ENCODE assay signal across 9 mouse cellular contexts in the genomic region with DNA sequence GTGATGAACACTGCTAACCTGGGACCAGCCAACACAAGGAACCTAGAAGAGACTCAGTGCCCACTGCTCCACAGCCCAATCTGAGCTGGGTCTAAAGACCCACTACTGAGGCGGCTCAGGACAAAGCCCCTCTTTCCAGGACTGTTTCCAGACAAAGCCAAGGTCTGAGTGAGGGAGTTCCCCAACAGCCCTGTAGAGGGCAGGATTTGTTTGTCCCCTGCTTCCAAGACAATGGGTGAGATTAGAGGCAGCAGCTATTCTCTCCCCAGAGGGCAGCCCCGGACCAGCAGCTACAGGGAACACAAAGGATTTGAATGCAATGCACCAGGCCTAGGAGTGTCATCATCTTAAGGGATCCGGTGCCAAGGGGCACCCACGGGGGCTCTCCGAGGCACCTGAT. TPM values are rescaled to one million over a fixed set of nuclear protein-coding genes. Genes with fewer than 3 reads are reported as not detected.
DNase-seq lines count a peak whose midpoint lies in the region; ATAC-seq and TF ChIP-seq lines count a peak whose summit lies in the region.
"Had no signal": no experiment of that assay in that cellular context is flagged by ENCODE, and none has a peak within 500 bp of the region (broad histone marks: within the 10 kb centered on the region; RNA-seq: fewer than 3 reads in every experiment).

No protein-coding gene starts in this region.

- WGBS in embryonic facial prominence, embryonic 11.5 days, result 27% methylated on average over 5 of the region's 5 CpGs
- WGBS in stomach, postnatal 0 days, result 27% methylated on average over 5 of the region's 5 CpGs

- peak; percentile 41 for DNase-seq in gastrocnemius, postnatal 10 days
- DNase-seq in gastrocnemius, postnatal 4 days (ENCODE audit: low spot score in 2 of 2), result no peak
- peak; percentile 57 to 64 for DNase-seq in adrenal gland, adult 18-20 months (ENCODE audit: low spot score in 2 of 2)
- DNase-seq in embryonic facial prominence, embryonic 11.5 days (ENCODE audit: low spot score), result peak; percentile 81
- DNase-seq in heart, postnatal 10 days, result peak; percentile 81 to 85
- DNase-seq in kidney, postnatal 14 days, result peak; percentile 64
- DNase-seq in lung, postnatal 10 days, result peak; percentile 83
- DNase-seq in stomach, postnatal 0 days (ENCODE audit: low spot score), result peak; percentile 71

- H3K4me2 ChIP-seq in embryonic facial prominence, embryonic 11.5 days (ENCODE audit: low read depth, low read length), result no peak overlapping the region
- H3K4me2 ChIP-seq in stomach, postnatal 0 days (replicated peaks; ENCODE audit: low read depth), result no peak overlapping the region

- H3K27me3 ChIP-seq in embryonic facial prominence, embryonic 11.5 days (ENCODE audit: control insufficient read depth, insufficient read depth, low read length), result no peaks in the 10 kb centered on the region
- no peaks in the 10 kb centered on the region for H3K27me3 ChIP-seq in stomach, postnatal 0 days (ENCODE audit: control insufficient read depth, insufficient read depth, low read length)
- H3K27me3 ChIP-seq: Patski had no signal

- H3K4me1 ChIP-seq in embryonic facial prominence, embryonic 11.5 days (ENCODE audit: control insufficient read depth, insufficient read depth, low read length), result no peaks in the 10 kb centered on the region
- no peaks in the 10 kb centered on the region; the same call in 1 of the 2 replicates for H3K4me1 ChIP-seq in stomach, postnatal 0 days (replicated peaks; ENCODE audit: control insufficient read depth, insufficient read depth)

- H3K4me3 ChIP-seq in embryonic facial prominence, embryonic 11.5 days (ENCODE audit: low read depth, low read length), result no peak overlapping the region
- H3K4me3 ChIP-seq in stomach, postnatal 0 days (ENCODE audit: low read depth, low read length), result no peak overlapping the region

- no peak overlapping the region for H3K27ac ChIP-seq in embryonic facial prominence, embryonic 11.5 days (replicated peaks; ENCODE audit: low read depth, low read length)
- 0 out of 2 replicates have a peak overlapping the region, but pooled peaks have one; percentile 69 for H3K27ac ChIP-seq in stomach, postnatal 0 days (replicated peaks)

- TF ChIP-seq CTCF in stomach, postnatal 0 days (IDR thresholded peaks at IDR 0.05; ENCODE audit: low read depth), result peak; percentile 82

- no peaks in the 10 kb centered on the region for H3K9me3 ChIP-seq in embryonic facial prominence, embryonic 11.5 days (replicated peaks; ENCODE audit: control insufficient read depth, low read length)
- H3K9me3 ChIP-seq in stomach, postnatal 0 days (ENCODE audit: control insufficient read depth, low read length), result no peaks in the 10 kb centered on the region

- no peaks in the 10 kb centered on the region for H3K36me3 ChIP-seq in embryonic facial prominence, embryonic 11.5 days (replicated peaks; ENCODE audit: control insufficient read depth, insufficient read depth, low read depth, low read length)
- peaks cover 13% of the 10 kb centered on the region for H3K36me3 ChIP-seq in stomach, postnatal 0 days (ENCODE audit: control insufficient read depth, insufficient read depth, low read length)

- no peak for TF ChIP-seq EP300 in stomach, postnatal 0 days (optimal IDR thresholded peaks at IDR 0.05)

- no peak overlapping the region; the same call in 1 of the 2 replicates for H3K9ac ChIP-seq in embryonic facial prominence, embryonic 11.5 days (replicated peaks; ENCODE audit: low read length)
- H3K9ac ChIP-seq in stomach, postnatal 0 days (ENCODE audit: low read length), result no peak overlapping the region

- intact Hi-C loops in heart, postnatal 10 days (cut with DNase I), result loop anchor here (1.0 to 5.0 kb wide), 2 partner anchors 59 to 107 kb away; a partner anchor contains a TSS

- ATAC-seq in embryonic facial prominence, embryonic 11.5 days (replicated peaks; ENCODE audit: insufficient number of reproducible peaks, low FRiP score, low TSS enrichment, low read depth), result no peak
- peak; percentile 67 for ATAC-seq in stomach, postnatal 0 days (ENCODE audit: low FRiP score, low TSS enrichment)
- ATAC-seq: Patski had no signal

RNA-seq across cellular contexts. Expression of a gene that starts 15.8 kb away (rescaled TPM):
- total RNA-seq in gastrocnemius, postnatal 10 days (2021), result 10 to 100 TPM; 66.9 to 77.5 TPM
- total RNA-seq in gastrocnemius, postnatal 4 days (2021), result 10 to 100 TPM; 85.1 to 86.5 TPM
- total RNA-seq in adrenal gland, adult 18-20 months (2021), result 100 to 1,000 TPM; 107 to 121 TPM
- 9.6 and 12.3 TPM in 2 replicates for polyA plus RNA-seq in embryonic facial prominence, embryonic 11.5 days (2014; fragmentation: Nextera tagmentation; extraction: Ambion mirVana)
- 100 to 1,000 TPM; 110 to 122 TPM for total RNA-seq in heart, postnatal 10 days (2021)
- 14.4 and 16.6 TPM in 2 replicates for polyA plus RNA-seq in stomach, postnatal 0 days (2015; fragmentation: Nextera tagmentation; extraction: Ambion mirVana)

Comparison
In these comparisons a context has a peak if more than half of its experiments do, and no peak if none do; other contexts are left out.
1. DNase-seq: peak in gastrocnemius, postnatal 10 days (single experiment), adrenal gland, adult 18-20 months (2 of 2), embryonic facial prominence, embryonic 11.5 days (single experiment), heart, postnatal 10 days (2 of 2), kidney, postnatal 14 days (single experiment), lung, postnatal 10 days (single experiment) and stomach, postnatal 0 days (single experiment); none in gastrocnemius, postnatal 4 days (0 of 2).